Mouse (Mus musculus) MEL (cell line): Measurements from ENCODE around the gene Acpp. TPM values are rescaled to one million over a fixed set of nuclear protein-coding genes. Genes with fewer than 3 reads are reported as not detected.

Experiments used
- DNase-seq: peaks from one replicate; pipeline ENCODE4 v3.0.0; 2011; ENCODE audit warnings: low read depth, low spot score
- H3K27ac ChIP-seq: 2 replicates; pipeline ENCODE4 v1.5.1; 2012; ENCODE audit warnings: low read depth, mild to moderate bottlenecking, control low read depth, low read length, moderate library complexity; ENCODE audit not compliant: control insufficient read depth
- H3K27me3 ChIP-seq, 2 experiments: fragments of 150-350 bp in 1 of 2; sonication (generic) in 1 of 2; 2 replicates each; pipeline ENCODE4 v1.6.1; 2012; ENCODE audit warnings: low read length in 2 of 2, mild to moderate bottlenecking in 2 of 2, improper control_type of control experiment in 1 of 2, moderate library complexity in 1 of 2; ENCODE audit not compliant: insufficient read depth in 2 of 2, control insufficient read depth in 1 of 2
- H3K36me3 ChIP-seq, 2 experiments: 2 replicates each; pipeline ENCODE4 v1.6.1; 2012 to 2014; ENCODE audit warnings: low read length in 2 of 2, improper control_type of control experiment in 1 of 2, inconsistent platforms in 1 of 2, mild to moderate bottlenecking in 1 of 2; ENCODE audit not compliant: insufficient read depth in 2 of 2, control insufficient read depth in 1 of 2
- H3K4me1 ChIP-seq, 2 experiments: fragments of 150-350 bp in 1 of 2; sonication (generic) in 1 of 2; 2 replicates each; pipeline ENCODE4 v1.6.1; 2012; ENCODE audit warnings: low read length in 2 of 2, improper control_type of control experiment in 1 of 2, mild to moderate bottlenecking in 1 of 2; ENCODE audit not compliant: insufficient read depth in 2 of 2, control insufficient read depth in 1 of 2
- H3K4me3 ChIP-seq, 2 experiments: fragments of 150-350 bp in 1 of 2; sonication (generic) in 1 of 2; 2 replicates each; pipeline ENCODE4 v1.5.1; 2012; ENCODE audit warnings: low read depth in 2 of 2, low read length in 2 of 2, mild to moderate bottlenecking in 2 of 2, moderate library complexity in 2 of 2, control low read depth in 1 of 2, improper control_type of control experiment in 1 of 2; ENCODE audit not compliant: control insufficient read depth in 1 of 2, insufficient read depth in 1 of 2
- H3K79me2 ChIP-seq: 2 replicates; pipeline ENCODE4 v1.6.1; 2012; ENCODE audit warnings: mild to moderate bottlenecking, low read length, moderate library complexity; ENCODE audit not compliant: control insufficient read depth, poor library complexity, insufficient read depth
- H3K9ac ChIP-seq: 2 replicates; pipeline ENCODE4 v1.6.1; 2012; ENCODE audit warnings: low read depth, mild to moderate bottlenecking, control low read depth, low read length, moderate library complexity; ENCODE audit not compliant: control insufficient read depth, poor library complexity, severe bottlenecking
- H3K9me3 ChIP-seq: fragments of 150-350 bp; sonication (generic); replicated peaks from 2 replicates; pipeline ENCODE4 v1.6.1; 2012; ENCODE audit warnings: mild to moderate bottlenecking, low read length, improper control_type of control experiment, moderate library complexity; ENCODE audit not compliant: insufficient read depth
- BHLHE40 ChIP-seq: IDR thresholded peaks from 2 replicates; pipeline ENCODE4 v1.6.1; 2012; ENCODE audit warnings: low read depth, mild to moderate bottlenecking, inconsistent platforms, low read length, improper control_type of control experiment, borderline replicate concordance
- CHD2 ChIP-seq: IDR thresholded peaks from 2 replicates; pipeline ENCODE4 v1.6.1; 2011; ENCODE audit warnings: low read length, improper control_type of control experiment
- E2F4 ChIP-seq: IDR thresholded peaks from 2 replicates; pipeline ENCODE4 v1.6.1; 2011; ENCODE audit warnings: low read depth, low read length, improper control_type of control experiment, borderline replicate concordance
- EP300 ChIP-seq, 2 experiments: IDR thresholded peaks; 2 replicates each; pipeline ENCODE4 v1.6.1; 2011; ENCODE audit warnings: improper control_type of control experiment in 2 of 2, low read length in 2 of 2, low read depth in 1 of 2, mild to moderate bottlenecking in 1 of 2
- ETS1 ChIP-seq: IDR thresholded peaks from 2 replicates; pipeline ENCODE4 v1.6.1; 2012; ENCODE audit warnings: low read depth, mild to moderate bottlenecking, inconsistent platforms, low read length, improper control_type of control experiment, moderate library complexity
- GABPA ChIP-seq: IDR thresholded peaks from 2 replicates; pipeline ENCODE4 v1.6.1; 2012; ENCODE audit warnings: low read depth, mild to moderate bottlenecking, inconsistent platforms, low read length, improper control_type of control experiment, moderate library complexity
- GATA1 ChIP-seq: IDR thresholded peaks from 2 replicates; pipeline ENCODE4 v1.6.1; 2011; ENCODE audit warnings: low read depth, low read length, improper control_type of control experiment
- HCFC1 ChIP-seq: IDR thresholded peaks from 2 replicates; pipeline ENCODE4 v1.6.1; 2012; ENCODE audit warnings: low read depth, mild to moderate bottlenecking, inconsistent platforms, low read length, improper control_type of control experiment, moderate library complexity
- JUND ChIP-seq: IDR thresholded peaks from 2 replicates; pipeline ENCODE4 v1.6.1; 2011; ENCODE audit warnings: low read depth, mild to moderate bottlenecking, improper control_type of control experiment, low read length
- KAT2A ChIP-seq: conservative IDR thresholded peaks from 2 replicates; pipeline ENCODE4 v1.6.1; 2012; ENCODE audit warnings: low read depth, low read length, improper control_type of control experiment, inconsistent platforms
- MAFK ChIP-seq: IDR thresholded peaks from 2 replicates; pipeline ENCODE4 v1.6.1; 2011; ENCODE audit warnings: low read depth, mild to moderate bottlenecking, low read length, improper control_type of control experiment, borderline replicate concordance
- MAZ ChIP-seq: IDR thresholded peaks from 2 replicates; pipeline ENCODE4 v1.6.1; 2012; ENCODE audit warnings: low read depth, mild to moderate bottlenecking, inconsistent platforms, low read length, improper control_type of control experiment
- MXI1 ChIP-seq: IDR thresholded peaks from 2 replicates; pipeline ENCODE4 v1.6.1; 2011; ENCODE audit warnings: mild to moderate bottlenecking, low read depth, low read length, improper control_type of control experiment
- MYB ChIP-seq: IDR thresholded peaks from 2 replicates; pipeline ENCODE4 v1.6.1; 2011; ENCODE audit warnings: mild to moderate bottlenecking, low read depth, low read length, improper control_type of control experiment
- NELFE ChIP-seq: IDR thresholded peaks from 2 replicates; pipeline ENCODE4 v1.6.1; 2011; ENCODE audit warnings: low read depth, low read length, improper control_type of control experiment
- NRF1 ChIP-seq: IDR thresholded peaks from 2 replicates; pipeline ENCODE4 v1.6.1; 2014; ENCODE audit warnings: low read depth, mild to moderate bottlenecking, inconsistent platforms, low read length, improper control_type of control experiment, moderate library complexity; ENCODE audit not compliant: poor library complexity, insufficient read depth, severe bottlenecking
- POLR2A ChIP-seq, 2 experiments: IDR thresholded peaks; 2 replicates each; pipeline ENCODE4 v1.6.1; 2011 to 2012; ENCODE audit warnings: low read length in 2 of 2, mild to moderate bottlenecking in 2 of 2, control low read depth in 1 of 2, improper control_type of control experiment in 1 of 2, low read depth in 1 of 2, moderate library complexity in 1 of 2; ENCODE audit not compliant: control insufficient read depth in 1 of 2, insufficient read depth in 1 of 2, poor library complexity in 1 of 2
- POLR2AphosphoS2 ChIP-seq: IDR thresholded peaks from 2 replicates; pipeline ENCODE4 v1.6.1; 2011; ENCODE audit warnings: low read length, improper control_type of control experiment
- POLR2AphosphoS5 ChIP-seq: IDR thresholded peaks from 2 replicates; pipeline ENCODE4 v1.6.1; 2012; ENCODE audit warnings: low read depth, borderline replicate concordance, mild to moderate bottlenecking, inconsistent platforms, low read length, moderate library complexity, mixed read lengths
- RAD21 ChIP-seq: IDR thresholded peaks from 2 replicates; pipeline ENCODE4 v1.6.1; 2011; ENCODE audit warnings: mild to moderate bottlenecking, low read depth, low read length, improper control_type of control experiment
- RCOR1 ChIP-seq: IDR thresholded peaks from 2 replicates; pipeline ENCODE4 v1.6.1; 2012; ENCODE audit warnings: low read depth, mild to moderate bottlenecking, inconsistent platforms, low read length, improper control_type of control experiment
- SIN3A ChIP-seq: IDR thresholded peaks from 2 replicates; pipeline ENCODE4 v1.6.1; 2012; ENCODE audit warnings: low read length, improper control_type of control experiment, inconsistent platforms
- SMC3 ChIP-seq: IDR thresholded peaks from 2 replicates; pipeline ENCODE4 v1.6.1; 2011; ENCODE audit warnings: low read depth, low read length, improper control_type of control experiment
- TAL1 ChIP-seq: IDR thresholded peaks from 2 replicates; pipeline ENCODE4 v1.6.1; 2012; ENCODE audit warnings: mild to moderate bottlenecking, inconsistent platforms, low read length, moderate library complexity, mixed read lengths
- TCF12 ChIP-seq: IDR thresholded peaks from 2 replicates; pipeline ENCODE4 v1.6.1; 2014; ENCODE audit warnings: low read depth, mild to moderate bottlenecking, inconsistent platforms, low read length, improper control_type of control experiment, moderate library complexity
- UBTF ChIP-seq: IDR thresholded peaks from 2 replicates; pipeline ENCODE4 v1.6.1; 2012; ENCODE audit warnings: low read depth, mild to moderate bottlenecking, inconsistent platforms, low read length, improper control_type of control experiment, moderate library complexity, borderline replicate concordance; ENCODE audit not compliant: insufficient read depth
- USF1 ChIP-seq: IDR thresholded peaks from 2 replicates; pipeline ENCODE4 v1.6.1; 2014; ENCODE audit warnings: low read depth, mild to moderate bottlenecking, inconsistent platforms, low read length, improper control_type of control experiment, moderate library complexity
- USF2 ChIP-seq, 2 experiments: IDR thresholded peaks; 2 replicates each; pipeline ENCODE4 v1.6.1; 2011 to 2012; ENCODE audit warnings: improper control_type of control experiment in 2 of 2, low read length in 2 of 2, borderline replicate concordance in 1 of 2, inconsistent platforms in 1 of 2, low read depth in 1 of 2, mild to moderate bottlenecking in 1 of 2; ENCODE audit not compliant: insufficient read depth in 1 of 2
- ZKSCAN1 ChIP-seq: IDR thresholded peaks from 2 replicates; pipeline ENCODE4 v1.6.1; 2012; ENCODE audit warnings: low read depth, mild to moderate bottlenecking, inconsistent platforms, low read length, improper control_type of control experiment, moderate library complexity
- ZMIZ1 ChIP-seq: IDR thresholded peaks from 2 replicates; pipeline ENCODE4 v1.6.1; 2012; ENCODE audit warnings: low read depth, mild to moderate bottlenecking, inconsistent platforms, low read length, improper control_type of control experiment, moderate library complexity
- ZNF384 ChIP-seq: IDR thresholded peaks from 2 replicates; pipeline ENCODE4 v1.6.1; 2012; ENCODE audit warnings: low read depth, mild to moderate bottlenecking, inconsistent platforms, low read length, improper control_type of control experiment
- polyA plus RNA-seq, 2 experiments: library from polyadenylated mRNA; stranded (reverse) in 1 of 2; unstranded in 1 of 2; fragments of >175 nt in 1 of 2; fragments of >200 nt in 1 of 2; gene quantifications; 2 replicates each; pipeline versions ENCODE4 v1.2.1 to v1.2.4; 2012; ENCODE audit warnings: low replicate concordance in 2 of 2, low read depth in 1 of 2; ENCODE audit not compliant: insufficient read length in 2 of 2, insufficient read depth in 1 of 2, missing spikeins in 1 of 2
- total RNA-seq: library from RNA; depleted of rRNA; stranded (reverse); fragments of 300-350 nt; gene quantifications from 2 replicates; pipeline ENCODE4 v1.2.3, GENCODE M21; 2012

The Acpp gene
- total and polyA plus RNA-seq, 3 experiments, result 0.03 TPM; not detected in 2

GRCm38 (mm10) chr9:104264567-104264966 lies 73.0 kb downstream of the Acpp start:
- Histone ChIP-seq H3K79me2 (peaks cover 24% of the 10 kb centered on the region), H3K9ac (no peak overlapping the region), H3K36me3 (peaks cover 0 to 34% of the 10 kb centered on the region in 2 experiments; a peak in 2 of 4 replicates), H3K4me1 (peaks cover 8 to 27% of the 10 kb centered on the region in 2 experiments), H3K27ac (no peak overlapping the region), H3K27me3 (no peaks in the 10 kb centered on the region), H3K4me3 (no peak overlapping the region), H3K9me3 (no peaks in the 10 kb centered on the region)
- TF ChIP-seq USF1 (no peak), SIN3A (no peak), EP300 (IDR thresholded peaks at IDR 0.05; ENCODE audit: low read depth in 1 of 2, low read length in 2 of 2) (peak; percentile 80), POLR2A (IDR thresholded peaks at IDR 0.05; ENCODE audit: control insufficient read depth in 1 of 2, insufficient read depth in 1 of 2, low read depth in 1 of 2, low read length in 2 of 2, poor library complexity in 1 of 2) (no peak), ZKSCAN1 (no peak), MYB (no peak), HCFC1 (no peak), USF2 (IDR thresholded peaks at IDR 0.05; ENCODE audit: borderline replicate concordance in 1 of 2, insufficient read depth in 1 of 2, low read depth in 1 of 2, low read length in 2 of 2) (no peak), MAFK (no peak), UBTF (no peak), GATA1 (peak; percentile 49; the same call in 1 of the 2 replicates), BHLHE40 (no peak), MAZ (no peak), POLR2AphosphoS5 (no peak), NELFE (no peak), TAL1 (peak; percentile 73), ZNF384 (no peak), MXI1 (no peak), CHD2 (no peak), KAT2A (no peak), NRF1 (no peak), ZMIZ1 (no peak), RAD21 (no peak), ETS1 (no peak), TCF12 (peak; percentile 85), POLR2AphosphoS2 (no peak), SMC3 (no peak), GABPA (no peak), JUND (no peak), E2F4 (no peak), RCOR1 (peak; percentile 33; the same call in 1 of the 2 replicates)
- peak; percentile 70 for DNase-seq
